Mouse (Mus musculus) intestine, embryonic 15.5 days (tissue): ENCODE measurements around the gene L3mbtl1. TPM values are rescaled to one million over a fixed set of nuclear protein-coding genes. Genes with fewer than 3 reads are reported as not detected.
A peak's percentile ranks its signal among the peaks of the same experiment; 100 is the strongest.

Experiments
- ATAC-seq: fragments of 200-750 bp; cut with Nextera tagmentation; 2 replicates; pipeline ENCODE4 v1.8.0; 2017; ENCODE audit warnings: moderate TSS enrichment, moderate library complexity
- H3K27ac ChIP-seq: fragments of 300-500 bp; sonication (generic); 2 replicates; pipeline ENCODE4 v1.5.1; 2015; ENCODE audit warnings: mild to moderate bottlenecking, inconsistent platforms
- H3K27me3 ChIP-seq: fragments of 300-500 bp; sonication (generic); replicated peaks from 2 replicates; pipeline ENCODE4 v1.6.1; 2015; ENCODE audit warnings: inconsistent platforms
- H3K36me3 ChIP-seq: fragments of 300-500 bp; sonication (generic); 2 replicates; pipeline ENCODE4 v1.6.1; 2015; ENCODE audit warnings: inconsistent platforms
- H3K4me1 ChIP-seq: fragments of 300-500 bp; sonication (generic); replicated peaks from 2 replicates; pipeline ENCODE4 v1.6.1; 2015; ENCODE audit warnings: inconsistent platforms
- H3K4me2 ChIP-seq: fragments of 300-500 bp; sonication (generic); replicated peaks from 2 replicates; pipeline ENCODE4 v1.6.1; 2015; ENCODE audit warnings: mild to moderate bottlenecking, inconsistent platforms
- H3K4me3 ChIP-seq: fragments of 300-500 bp; sonication (generic); replicated peaks from 2 replicates; pipeline ENCODE4 v1.5.1; 2015; ENCODE audit warnings: inconsistent platforms
- H3K9ac ChIP-seq: fragments of 300-500 bp; sonication (generic); 2 replicates; pipeline ENCODE4 v1.6.1; 2015; ENCODE audit warnings: inconsistent platforms
- H3K9me3 ChIP-seq: fragments of 300-500 bp; sonication (generic); 2 replicates; pipeline ENCODE4 v1.6.1; 2016; ENCODE audit warnings: inconsistent platforms
- WGBS: fragments of 180-500 bp; shearing (Covaris S2); methylation state at CpG from one replicate; pipeline ENCODE4 v1.1.7; 2015; 5-methylcytosine and 5-hydroxymethylcytosine counted together
- polyA plus RNA-seq: library from polyadenylated mRNA; unstranded; fragments of >200 nt; fragmentation: Nextera tagmentation; extraction: Ambion mirVana; gene quantifications from 2 replicates; pipeline ENCODE4 v1.2.1, GENCODE M21; 2015

Gene L3mbtl1
- polyA plus RNA-seq, 1 experiment from 2014 or later = 0.18 TPM

DNA sequence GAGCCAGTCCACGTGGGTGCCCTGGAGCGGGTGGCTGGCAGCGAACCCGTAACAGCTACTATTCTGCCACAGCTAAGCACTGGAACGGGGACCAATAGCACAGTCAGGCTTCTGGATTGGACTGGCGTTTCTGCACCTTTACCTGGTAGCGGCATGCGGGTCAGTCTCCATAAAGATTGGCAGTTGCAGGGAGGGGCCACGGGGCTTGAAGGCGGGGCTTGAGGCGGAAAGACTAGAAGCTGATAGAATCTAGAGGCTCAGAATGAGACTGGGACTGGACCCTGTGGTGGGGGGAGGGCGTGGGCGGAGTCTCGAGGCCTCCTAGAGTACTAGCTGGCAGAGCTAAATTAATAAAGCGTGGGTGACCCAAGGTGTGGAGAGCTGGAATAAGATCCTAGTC lies 4.5 kb downstream of the L3mbtl1 start:
- peaks cover 9% of the 10 kb centered on the region for H3K27me3 ChIP-seq
- H3K4me2 ChIP-seq = peak overlapping the region; percentile 57
- H3K9me3 ChIP-seq = no peaks in the 10 kb centered on the region
- peaks cover 6% of the 10 kb centered on the region; the same call in 1 of the 2 replicates for H3K4me1 ChIP-seq
- no peaks in the 10 kb centered on the region for H3K36me3 ChIP-seq
- WGBS = 32% methylated on average over 15 of the region's 15 CpGs
- H3K9ac ChIP-seq = no peak overlapping the region
- no peak overlapping the region for H3K27ac ChIP-seq
- H3K4me3 ChIP-seq = peak overlapping the region; percentile 19
- peak; percentile 67 for ATAC-seq

DNA sequence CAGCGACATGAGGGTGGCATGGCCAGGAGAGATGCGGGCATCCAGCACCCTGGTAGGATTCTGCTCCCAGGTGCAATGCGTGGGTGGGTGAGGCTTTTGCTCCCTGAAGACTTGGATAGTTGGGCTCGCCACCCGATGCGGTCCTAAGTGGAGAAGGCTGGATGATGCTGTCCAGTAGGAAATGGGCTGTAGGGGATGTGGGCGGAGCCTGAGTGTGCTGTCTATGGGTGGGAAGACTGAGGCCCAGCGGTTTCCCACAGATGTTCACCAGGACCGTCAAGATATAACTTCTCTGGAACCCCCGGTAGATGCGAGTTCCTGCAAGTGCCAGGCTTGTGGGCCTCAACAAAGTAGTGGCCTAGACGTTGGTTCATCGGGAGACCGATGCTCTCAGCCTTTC lies 4.9 kb downstream of the L3mbtl1 start:
- H3K9me3 ChIP-seq = no peaks in the 10 kb centered on the region
- H3K4me1 ChIP-seq = peaks cover 4% of the 10 kb centered on the region; the same call in 1 of the 2 replicates
- 63% methylated on average over 14 of the region's 14 CpGs for WGBS
- no peak overlapping the region for H3K9ac ChIP-seq
- no peak overlapping the region for H3K27ac ChIP-seq
- no peaks in the 10 kb centered on the region for H3K36me3 ChIP-seq
- H3K4me3 ChIP-seq = peak overlapping the region; percentile 19
- H3K27me3 ChIP-seq = peaks cover 8% of the 10 kb centered on the region
- H3K4me2 ChIP-seq = peak overlapping the region; percentile 57
- ATAC-seq = no peak

DNA sequence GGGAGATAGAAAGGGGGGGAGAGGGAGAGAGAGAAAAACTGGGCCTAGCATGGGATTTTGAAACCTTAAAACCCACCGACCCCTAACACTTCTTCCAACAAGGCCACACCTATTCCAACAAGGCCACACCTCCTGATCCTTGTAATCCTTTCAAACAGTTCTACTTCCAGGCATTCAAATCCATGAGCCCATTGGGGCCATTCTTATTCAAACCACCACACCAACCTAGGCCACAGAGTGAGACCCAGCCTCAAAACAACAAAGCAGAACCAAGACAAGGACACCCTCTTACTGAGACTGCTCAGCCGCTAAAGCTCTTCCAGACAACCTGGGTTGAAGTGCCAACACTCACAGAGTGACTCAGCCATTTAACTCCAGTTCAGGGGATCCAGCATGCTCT lies 7.5 kb downstream of the L3mbtl1 start:
- no peaks in the 10 kb centered on the region for H3K9me3 ChIP-seq
- no peak overlapping the region for H3K27ac ChIP-seq
- H3K36me3 ChIP-seq = no peaks in the 10 kb centered on the region
- no peaks in the 10 kb centered on the region; the same call in 1 of the 2 replicates for H3K4me1 ChIP-seq
- no peak overlapping the region for H3K4me3 ChIP-seq
- H3K27me3 ChIP-seq = no peaks in the 10 kb centered on the region
- no peak overlapping the region for H3K4me2 ChIP-seq
- WGBS = 89% methylated on average over 2 of the region's 2 CpGs
- no peak for ATAC-seq
- no peak overlapping the region for H3K9ac ChIP-seq

DNA sequence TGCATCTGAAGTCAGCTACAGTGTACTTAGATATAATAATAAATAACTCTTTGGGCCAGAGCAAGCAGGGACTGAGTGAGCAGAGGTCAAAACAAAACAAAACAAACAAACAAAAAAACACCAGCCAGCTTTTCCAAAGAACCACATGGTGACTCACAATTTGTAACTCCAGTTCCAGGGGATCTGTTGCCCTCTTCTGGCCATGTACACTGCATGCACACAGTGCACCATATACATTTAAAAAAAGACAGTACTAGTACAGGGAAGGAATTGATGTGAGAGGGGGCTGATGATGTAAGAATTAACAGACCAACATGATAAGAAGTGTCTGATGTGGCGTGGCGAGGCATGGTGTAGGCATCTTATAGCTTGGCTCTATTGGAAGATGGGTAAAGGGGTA lies 13.6 kb downstream of the L3mbtl1 start:
- WGBS = 94% methylated on average over 2 of the region's 2 CpGs
- H3K9ac ChIP-seq = no peak overlapping the region
- no peaks in the 10 kb centered on the region for H3K4me1 ChIP-seq
- no peak for ATAC-seq
- H3K36me3 ChIP-seq = no peaks in the 10 kb centered on the region
- no peak overlapping the region for H3K4me2 ChIP-seq
- no peak overlapping the region for H3K27ac ChIP-seq
- no peaks in the 10 kb centered on the region for H3K9me3 ChIP-seq
- H3K27me3 ChIP-seq = no peaks in the 10 kb centered on the region
- no peak overlapping the region for H3K4me3 ChIP-seq

DNA sequence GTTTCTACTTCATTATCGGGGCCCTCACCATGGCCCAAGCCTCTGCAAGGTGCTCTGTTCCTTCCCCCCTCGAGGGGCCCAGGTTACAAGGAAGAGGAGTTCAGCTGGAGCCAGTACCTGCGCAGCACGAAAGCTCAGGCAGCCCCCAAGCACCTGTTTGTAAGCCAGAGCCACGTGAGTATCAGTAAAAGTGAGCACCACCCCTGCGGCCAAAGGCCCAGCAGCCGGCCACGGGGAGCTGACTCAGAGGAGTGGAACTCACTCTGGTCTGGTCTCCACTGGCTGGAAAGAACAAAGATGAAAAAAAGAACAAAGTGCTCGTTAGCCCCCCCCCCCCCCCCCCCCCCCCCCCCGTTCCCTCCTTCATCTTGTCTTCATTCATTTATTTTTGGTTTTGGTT lies 18.0 kb downstream of the L3mbtl1 start:
- 59% methylated on average over 9 of the region's 10 CpGs for WGBS
- no peak overlapping the region for H3K4me2 ChIP-seq

DNA sequence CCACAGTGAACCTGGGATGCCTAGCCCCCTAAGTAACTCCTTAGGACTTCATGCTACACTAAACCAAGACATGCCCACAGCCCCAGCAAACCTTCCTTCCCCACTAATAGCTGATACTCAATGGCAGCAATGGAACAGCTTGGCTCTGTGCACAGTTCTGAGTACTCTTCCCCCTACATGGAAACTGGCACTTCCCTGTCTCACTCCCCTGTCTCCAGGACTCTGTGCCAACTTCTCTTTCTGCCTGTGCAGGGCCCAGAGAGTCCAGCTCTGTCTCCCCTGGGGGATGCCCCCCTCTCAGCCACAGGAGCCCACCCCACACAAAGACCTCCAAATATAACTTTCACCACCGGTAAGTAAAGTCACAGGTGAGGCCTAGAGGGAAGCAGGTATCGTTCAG lies 23.5 kb downstream of the L3mbtl1 start:
- Histone ChIP-seq H3K4me3 (no peak overlapping the region), H3K27ac (no peak overlapping the region), H3K9ac (no peak overlapping the region), H3K4me2 (no peak overlapping the region), H3K27me3 (no peaks in the 10 kb centered on the region), H3K9me3 (no peaks in the 10 kb centered on the region), H3K4me1 (no peaks in the 10 kb centered on the region), H3K36me3 (no peaks in the 10 kb centered on the region)
- no peak for ATAC-seq
- WGBS = 81% methylated on average over 2 of the region's 2 CpGs

More for the DNA sequence above, 18.0 kb downstream of the L3mbtl1 start:
- Histone ChIP-seq H3K9ac (no peak overlapping the region), H3K4me3 (no peak overlapping the region), H3K27me3 (no peaks in the 10 kb centered on the region), H3K27ac (no peak overlapping the region), H3K36me3 (no peaks in the 10 kb centered on the region), H3K9me3 (no peaks in the 10 kb centered on the region), H3K4me1 (no peaks in the 10 kb centered on the region)
- no peak for ATAC-seq

DNA sequence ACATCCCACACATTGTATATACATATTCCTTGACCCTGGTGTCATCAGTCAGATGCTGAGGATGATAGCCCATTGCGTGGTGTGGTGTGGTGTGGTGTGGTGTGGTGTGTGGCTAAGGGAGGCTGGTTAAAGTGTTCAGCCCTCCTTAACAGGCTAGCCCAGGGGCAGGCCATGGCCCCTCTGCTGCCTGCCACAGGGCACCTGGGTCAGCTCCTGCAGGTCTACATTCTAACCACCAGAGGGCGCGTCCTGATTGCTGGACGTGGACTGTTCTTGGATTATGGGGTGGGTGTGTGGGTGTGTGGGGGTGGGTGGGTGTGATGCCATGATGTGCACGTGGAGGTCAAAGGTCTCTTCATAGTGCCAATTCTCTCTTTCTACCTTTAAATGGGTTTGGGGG lies 25.1 kb downstream of the L3mbtl1 start:
- Histone ChIP-seq H3K4me3 (no peak overlapping the region), H3K9ac (no peak overlapping the region), H3K36me3 (no peaks in the 10 kb centered on the region), H3K27me3 (no peaks in the 10 kb centered on the region), H3K4me2 (no peak overlapping the region), H3K27ac (no peak overlapping the region), H3K4me1 (0 out of 2 replicates have a peak, but pooled peaks cover 2% of the 10 kb centered on the region), H3K9me3 (no peaks in the 10 kb centered on the region)
- WGBS = 7% methylated on average over 5 of the region's 5 CpGs
- ATAC-seq = peak; percentile 30; the same call in 1 of the 2 replicates

DNA sequence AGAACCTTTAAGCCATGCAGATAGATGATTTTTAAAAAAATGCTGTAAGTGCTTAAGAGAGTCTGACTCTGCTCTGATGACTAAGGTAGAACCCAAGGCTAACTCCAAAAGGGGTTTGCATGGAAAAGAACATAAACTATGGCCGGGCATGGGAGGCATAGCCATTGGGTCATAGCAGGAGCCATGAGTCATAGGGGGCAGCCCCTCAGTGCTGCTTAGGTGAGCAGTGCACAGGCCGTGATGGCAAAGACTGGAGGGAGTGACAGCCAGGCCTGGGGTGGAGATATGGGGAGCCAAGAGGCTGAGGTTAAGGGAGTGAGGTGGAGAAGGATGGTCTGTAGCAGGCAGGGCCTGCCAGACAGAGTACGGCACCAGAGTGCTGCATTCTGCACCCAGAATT lies 25.8 kb downstream of the L3mbtl1 start:
- peaks cover 8% of the 10 kb centered on the region; the same call in 1 of the 2 replicates for H3K4me1 ChIP-seq
- no peak overlapping the region for H3K9ac ChIP-seq
- H3K36me3 ChIP-seq = no peaks in the 10 kb centered on the region
- 77% methylated on average over 3 of the region's 3 CpGs for WGBS
- no peaks in the 10 kb centered on the region for H3K27me3 ChIP-seq
- H3K9me3 ChIP-seq = no peaks in the 10 kb centered on the region
- H3K27ac ChIP-seq = no peak overlapping the region
- H3K4me2 ChIP-seq = no peak overlapping the region
- no peak overlapping the region for H3K4me3 ChIP-seq
- ATAC-seq = no peak

DNA sequence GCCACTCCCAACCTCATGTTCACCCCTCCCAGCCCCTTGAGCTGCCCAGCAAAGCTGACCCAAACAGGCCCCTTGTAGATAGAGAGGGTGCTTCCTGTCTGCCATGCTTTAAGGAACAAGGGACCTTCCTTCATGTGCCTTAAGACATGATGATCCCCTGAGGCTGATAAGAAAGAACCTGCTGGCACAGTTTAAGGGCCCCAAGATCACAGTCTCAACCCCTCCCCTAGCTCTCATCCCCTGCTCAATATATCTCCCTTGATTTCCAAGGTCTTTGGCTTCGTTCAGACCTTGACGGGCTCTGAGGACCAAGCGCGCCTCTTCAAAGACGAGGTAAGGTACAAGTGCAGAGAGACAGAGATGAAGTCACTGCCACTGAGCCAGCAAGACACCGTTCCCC lies 27.6 kb downstream of the L3mbtl1 start:
- Histone ChIP-seq H3K9me3 (no peaks in the 10 kb centered on the region), H3K27ac (no peak overlapping the region), H3K4me1 (peaks cover 8% of the 10 kb centered on the region; the same call in 1 of the 2 replicates), H3K4me2 (no peak overlapping the region), H3K4me3 (no peak overlapping the region), H3K27me3 (no peaks in the 10 kb centered on the region), H3K9ac (no peak overlapping the region), H3K36me3 (no peaks in the 10 kb centered on the region)
- 81% methylated on average over 6 of the region's 6 CpGs for WGBS
- no peak for ATAC-seq

DNA sequence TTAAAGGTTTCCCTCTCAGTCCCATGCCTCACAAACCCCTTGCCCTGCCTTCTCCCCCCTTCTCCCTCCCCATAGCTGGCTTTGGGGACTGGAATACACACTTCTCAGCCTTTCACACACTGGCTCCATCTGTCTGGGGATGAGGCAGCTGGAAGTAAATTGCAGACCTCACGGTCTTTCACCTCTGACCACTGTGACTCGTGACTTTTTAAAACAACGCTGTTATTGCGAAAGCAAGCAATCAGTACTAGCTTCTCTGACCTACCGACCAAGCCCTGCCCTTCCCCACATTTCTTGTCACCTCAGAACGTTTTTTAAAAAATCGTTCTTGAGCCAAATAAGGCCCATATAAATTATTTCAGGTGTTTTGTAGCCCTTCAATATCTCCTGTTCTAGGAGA lies 29.5 kb downstream of the L3mbtl1 start:
- Histone ChIP-seq H3K36me3 (no peaks in the 10 kb centered on the region), H3K9me3 (no peaks in the 10 kb centered on the region), H3K4me3 (no peak overlapping the region), H3K4me1 (peaks cover 8% of the 10 kb centered on the region; the same call in 1 of the 2 replicates), H3K27me3 (no peaks in the 10 kb centered on the region), H3K4me2 (no peak overlapping the region), H3K9ac (no peak overlapping the region), H3K27ac (no peak overlapping the region)
- ATAC-seq = peak; percentile 67
- WGBS = 34% methylated on average over 7 of the region's 7 CpGs

DNA sequence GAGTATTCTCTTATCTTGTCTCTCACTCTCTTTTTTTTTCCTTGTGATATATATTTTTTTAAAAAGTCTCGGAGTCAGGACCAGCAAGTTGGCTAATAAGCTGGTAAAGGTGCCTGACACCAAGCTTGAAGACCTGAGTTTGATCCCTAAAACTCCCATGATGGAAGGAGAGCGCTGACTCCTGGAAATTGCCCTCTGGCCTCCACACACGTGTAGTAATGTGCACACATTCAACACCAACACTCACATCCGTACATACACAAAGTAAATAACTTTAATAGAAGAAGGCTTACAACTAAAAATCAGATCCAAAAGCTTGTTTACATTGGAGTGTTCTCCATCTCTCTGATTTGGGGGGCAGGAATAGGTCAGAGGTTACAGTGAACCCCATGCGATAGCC lies 29.9 kb downstream of the L3mbtl1 start:
- Histone ChIP-seq H3K27ac (no peak overlapping the region), H3K4me2 (no peak overlapping the region), H3K36me3 (no peaks in the 10 kb centered on the region), H3K4me3 (no peak overlapping the region), H3K4me1 (peaks cover 8% of the 10 kb centered on the region; the same call in 1 of the 2 replicates), H3K9ac (no peak overlapping the region), H3K27me3 (no peaks in the 10 kb centered on the region), H3K9me3 (no peaks in the 10 kb centered on the region)
- 69% methylated on average over 5 of the region's 5 CpGs for WGBS
- no peak for ATAC-seq

DNA sequence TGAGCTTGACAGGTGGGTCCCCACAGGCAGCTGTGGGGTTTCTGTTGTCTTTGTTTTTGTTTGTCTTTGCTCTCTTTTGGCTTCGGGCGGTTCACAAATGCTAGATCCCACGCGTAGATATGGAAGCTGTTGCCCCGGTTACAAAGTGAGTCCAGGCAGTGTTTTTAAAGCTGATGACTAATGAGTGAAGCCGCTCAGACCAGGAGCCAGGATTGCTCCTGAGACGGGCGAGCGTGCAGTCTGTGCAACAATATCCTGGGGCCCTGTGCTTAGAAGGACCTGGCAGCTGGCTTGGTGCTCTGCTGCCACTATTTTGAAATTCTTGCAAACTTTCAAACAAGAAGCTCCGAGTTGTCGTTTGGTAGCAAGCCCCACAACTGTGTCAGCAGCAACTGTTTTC lies 30.4 kb downstream of the L3mbtl1 start:
- 18% methylated on average over 11 of the region's 11 CpGs for WGBS
- Histone ChIP-seq H3K4me2 (no peak overlapping the region), H3K36me3 (no peaks in the 10 kb centered on the region), H3K9me3 (no peaks in the 10 kb centered on the region), H3K27ac (no peak overlapping the region), H3K9ac (no peak overlapping the region), H3K4me3 (no peak overlapping the region), H3K4me1 (peaks cover 8% of the 10 kb centered on the region; the same call in 1 of the 2 replicates), H3K27me3 (no peaks in the 10 kb centered on the region)
- ATAC-seq = peak; percentile 44; the same call in 1 of the 2 replicates

DNA sequence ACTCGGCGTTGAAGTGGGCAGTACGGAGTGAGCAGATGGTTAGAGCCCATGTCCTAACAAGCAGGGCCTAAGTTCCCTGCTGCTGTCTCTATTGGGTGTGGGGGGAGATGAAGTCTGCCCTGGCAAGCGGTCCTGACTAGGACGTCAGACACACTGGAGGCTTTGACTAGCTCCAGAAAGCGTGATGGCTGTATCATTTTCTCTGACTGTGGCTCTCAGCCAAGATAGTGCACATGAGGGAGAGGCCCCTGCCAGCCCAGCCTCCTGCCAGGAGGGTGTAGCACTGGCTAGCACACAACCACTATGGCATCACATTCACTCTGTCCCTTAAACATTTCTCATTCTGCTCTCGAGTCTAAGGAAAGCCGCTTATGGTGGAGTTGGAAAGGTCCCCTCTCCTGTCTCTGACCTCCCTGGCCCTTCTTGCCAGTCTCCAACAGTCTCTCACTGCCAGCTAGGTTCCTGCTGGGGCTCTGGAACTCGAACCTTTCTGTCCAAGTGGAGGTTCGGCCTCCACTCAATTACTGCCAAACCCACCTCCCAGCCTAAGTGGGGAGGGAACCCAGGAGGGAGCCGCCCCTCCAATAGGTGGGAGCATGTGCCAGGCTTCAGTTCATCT lies 32.0 kb downstream of the L3mbtl1 start:
- peaks cover 8% of the 10 kb centered on the region; the same call in 1 of the 2 replicates for H3K4me1 ChIP-seq
- 76% methylated on average over 11 of the region's 11 CpGs for WGBS
- H3K27ac ChIP-seq = no peak overlapping the region
- H3K4me2 ChIP-seq = no peak overlapping the region
- no peaks in the 10 kb centered on the region for H3K9me3 ChIP-seq
- H3K9ac ChIP-seq = no peak overlapping the region
- ATAC-seq = no peak
- H3K27me3 ChIP-seq = no peaks in the 10 kb centered on the region
- H3K4me3 ChIP-seq = no peak overlapping the region
- no peaks in the 10 kb centered on the region for H3K36me3 ChIP-seq
